In the genomic region with DNA sequence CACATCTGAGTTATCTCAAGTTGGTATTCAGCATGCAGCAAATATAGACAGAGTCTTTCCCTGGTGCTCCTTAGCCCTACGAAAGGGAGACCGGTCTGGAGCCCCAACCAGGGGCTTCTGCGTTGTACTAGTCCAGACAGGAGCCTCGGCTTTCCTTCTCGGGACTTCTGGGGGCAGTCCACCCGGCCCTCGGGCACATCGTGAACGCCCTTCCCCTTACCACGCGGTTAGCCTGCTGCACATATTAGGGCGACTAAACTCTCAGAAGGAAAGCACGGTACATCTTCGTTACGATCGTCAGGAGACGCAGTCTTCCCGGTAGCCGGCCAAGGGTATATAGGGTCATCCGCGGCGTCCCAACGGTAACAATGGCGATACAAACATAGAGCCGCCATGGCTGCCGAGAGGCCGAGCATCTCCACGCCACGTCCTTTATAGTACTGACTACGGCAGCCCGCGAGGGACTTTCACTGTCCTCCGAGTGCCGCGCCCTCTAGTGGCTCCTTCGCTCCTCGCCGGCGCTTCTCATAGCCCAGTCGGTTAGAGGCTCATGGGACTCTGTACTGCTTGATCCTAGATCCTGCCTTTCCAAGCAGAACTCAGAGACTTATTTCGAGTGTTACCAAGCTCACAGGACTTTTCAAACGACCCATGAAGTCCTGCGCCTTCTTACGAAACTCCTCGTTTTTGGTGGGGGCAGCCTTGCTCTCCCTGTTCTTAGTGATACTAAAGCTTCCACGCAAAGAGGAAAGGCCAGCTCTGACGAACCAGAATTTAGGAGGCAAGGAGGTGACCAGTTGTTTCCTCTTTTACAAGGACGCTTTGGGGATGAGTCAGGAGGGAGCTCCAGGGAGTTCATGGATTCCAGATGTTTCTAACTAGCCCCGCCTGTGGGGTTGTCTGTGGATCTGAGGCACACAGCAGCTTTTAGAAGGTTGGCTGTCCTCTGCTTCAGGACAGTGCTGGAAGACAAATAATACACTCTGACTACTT, we compare ENCODE assay signal across 8 mouse cellular contexts. TPM values are rescaled to one million over a fixed set of nuclear protein-coding genes. Genes with fewer than 3 reads are reported as not detected.
DNase-seq lines count a peak whose midpoint lies in the region; ATAC-seq lines count a peak whose summit lies in the region.

No protein-coding gene starts in this region.

- ATAC-seq in megakaryocyte, adult 5-6 weeks (ENCODE audit: poor library complexity, severe bottlenecking) = peak; percentile 84

- peak; percentile 95 to 99 for DNase-seq in adrenal gland, adult (ENCODE audit: inconsistent age in 2 of 2, low spot score in 1 of 2)
- DNase-seq in embryo, embryonic 10 days (ENCODE audit: low spot score) = peak; percentile 98
- DNase-seq in gastrocnemius, postnatal 10 days = peak; percentile 100
- DNase-seq in induced T-regulatory cell, adult 2 months (ENCODE audit: low read depth) = peak; percentile 97
- peak; percentile 86 to 98 for DNase-seq in left cerebral cortex, adult 8-10 months (ENCODE audit: low spot score in 2 of 2)
- peak; percentile 94 for DNase-seq in right cerebral cortex, adult 18-20 months
- DNase-seq in urinary bladder, adult 2 months (ENCODE audit: low spot score) = peak; percentile 97

RNA-seq across cellular contexts. Expression of a gene that starts 11.9 kb away (rescaled TPM):
- total RNA-seq in gastrocnemius, postnatal 10 days (2021) = 1 to 10 TPM; 2.9 to 3.4 TPM
- 10 to 100 TPM; 69.1 to 74.8 (median 73.2) TPM for total RNA-seq in left cerebral cortex, adult 8-10 months (2022)
- total RNA-seq in megakaryocyte, adult 5-6 weeks (2015) = 0.33 TPM in 1 of 2 replicates, not detected in the other
- 0.11 and 0.33 TPM in 2 replicates for total RNA-seq in megakaryocyte, adult 5-6 weeks (2017)
- polyA plus RNA-seq in urinary bladder, adult 2 months (2012; rRNA removed) = 11.5 and 12.5 TPM in 2 replicates

RNA-seq across cellular contexts. Expression of a gene that starts 30.9 kb away (rescaled TPM):
- total RNA-seq in gastrocnemius, postnatal 10 days (2021) = not detected
- not detected for total RNA-seq in left cerebral cortex, adult 8-10 months (2022)
- total RNA-seq in megakaryocyte, adult 5-6 weeks (2015) = 0.96 TPM in 1 of 2 replicates, not detected in the other
- not detected in 2 replicates for total RNA-seq in megakaryocyte, adult 5-6 weeks (2017)
- polyA plus RNA-seq in urinary bladder, adult 2 months (2012; rRNA removed) = not detected in 2 replicates

RNA-seq across cellular contexts. Expression of a gene that starts 35.9 kb away (rescaled TPM):
- total RNA-seq in gastrocnemius, postnatal 10 days (2021) = 1 to 10 TPM; 9.3 to 9.4 TPM
- total RNA-seq in left cerebral cortex, adult 8-10 months (2022) = 1 to 10 TPM; 1.5 to 3.9 (median 3.6) TPM
- total RNA-seq in megakaryocyte, adult 5-6 weeks (2015) = 37.0 and 41.9 TPM in 2 replicates
- 38.1 and 43.6 TPM in 2 replicates for total RNA-seq in megakaryocyte, adult 5-6 weeks (2017)
- polyA plus RNA-seq in urinary bladder, adult 2 months (2012; rRNA removed) = 48.3 and 63.6 TPM in 2 replicates

RNA-seq across cellular contexts. Expression of a gene that starts 53.7 kb away (rescaled TPM):
- under 1 TPM in 1 of 2 experiments, not detected in 1; 0.40 TPM for total RNA-seq in gastrocnemius, postnatal 10 days (2021)
- total RNA-seq in left cerebral cortex, adult 8-10 months (2022) = not detected
- 0.36 TPM in 1 of 2 replicates, not detected in the other for total RNA-seq in megakaryocyte, adult 5-6 weeks (2015)
- total RNA-seq in megakaryocyte, adult 5-6 weeks (2017) = not detected in 2 replicates
- not detected in 2 replicates for polyA plus RNA-seq in urinary bladder, adult 2 months (2012; rRNA removed)

Comparison
In these comparisons a context has a peak if more than half of its experiments do, and no peak if none do; other contexts are left out.
1. Peak in every context shown above with its lines: DNase-seq and ATAC-seq.
2. RNA of a gene that starts 11.9 kb away (total RNA-seq): 69.1 to 74.8 TPM in left cerebral cortex, adult 8-10 months; 2.9 to 3.4 TPM in gastrocnemius, postnatal 10 days and 0.11 to 0.33 TPM in megakaryocyte, adult 5-6 weeks; every median in the first group is over 10 times any median in the second.